Mouse (Mus musculus) kidney, adult 18-20 months (tissue): Measurements from ENCODE around the gene Nfkb2.

Source experiments
- DNase-seq: peaks from one replicate; pipeline ENCODE4 v3.0.0; 2021

The Nfkb2 gene

DNA sequence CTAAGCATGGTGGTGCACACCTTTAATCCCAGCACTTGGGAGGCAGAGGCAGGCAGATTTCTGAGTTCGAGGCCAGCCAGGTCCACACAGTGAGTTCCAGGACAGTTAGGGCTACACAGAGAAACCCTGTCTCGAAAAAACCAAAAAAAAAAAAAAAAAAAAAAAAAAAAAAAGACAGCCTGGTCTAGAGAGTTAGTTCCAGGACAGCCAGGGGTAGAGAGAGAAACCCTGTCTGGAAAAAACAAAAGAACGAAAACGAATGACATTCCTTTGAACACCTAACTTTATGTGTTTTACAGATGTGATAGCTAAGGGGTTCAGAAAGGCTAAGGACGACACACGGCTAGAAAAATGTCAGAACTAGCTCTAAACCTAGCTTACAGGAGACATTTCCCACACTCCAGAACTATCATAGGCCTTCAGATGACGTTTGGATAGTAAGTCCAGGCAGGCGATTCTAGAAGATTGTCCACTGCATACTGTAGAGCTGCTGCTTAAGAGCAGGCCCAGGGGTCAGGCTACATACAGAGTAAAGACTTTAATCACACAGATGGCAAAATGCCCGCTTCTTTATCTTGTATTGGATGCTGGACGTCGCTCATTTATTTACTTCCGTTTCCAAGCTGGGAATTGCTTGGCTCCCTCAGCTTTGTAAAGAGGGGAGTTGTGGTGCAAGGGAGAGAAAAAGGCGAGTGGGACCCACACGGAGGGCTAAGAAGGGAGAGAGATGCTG is 44.0 kb downstream of the Nfkb2 start:
- no peak for DNase-seq

GRCm38 (mm10) chr19:46348761-46349458 is 44.8 kb downstream of the Nfkb2 start:
- peak; percentile 70 for DNase-seq

DNA sequence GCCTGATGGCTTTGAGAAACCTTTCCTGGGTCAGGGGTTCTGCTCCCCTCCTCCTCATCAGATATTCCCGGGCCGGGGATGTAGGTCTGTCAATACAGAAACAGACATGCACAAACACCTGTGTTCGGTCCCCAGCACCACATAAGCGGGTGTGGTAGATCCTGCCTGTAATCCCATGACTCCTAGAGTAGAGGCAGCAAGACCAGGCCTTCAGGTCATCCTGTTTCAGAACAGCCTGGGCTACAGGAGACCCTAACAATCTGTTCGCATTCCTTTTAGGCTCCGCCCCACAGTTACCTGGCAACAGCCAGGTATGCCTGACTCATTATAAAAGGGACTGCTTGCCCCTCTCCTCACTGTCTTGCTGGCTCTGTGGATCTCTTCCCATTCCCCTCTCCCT is 45.4 kb downstream of the Nfkb2 start:
- no peak for DNase-seq

- no peak for DNase-seq
Measured at GRCm38 (mm10) chr19:46350168-46350932, 46.2 kb downstream of the Nfkb2 start, which contains the start of gene 2310034G01Rik. TSS of gene 2310034G01Rik (minus strand) at chr19:46350302.

DNA sequence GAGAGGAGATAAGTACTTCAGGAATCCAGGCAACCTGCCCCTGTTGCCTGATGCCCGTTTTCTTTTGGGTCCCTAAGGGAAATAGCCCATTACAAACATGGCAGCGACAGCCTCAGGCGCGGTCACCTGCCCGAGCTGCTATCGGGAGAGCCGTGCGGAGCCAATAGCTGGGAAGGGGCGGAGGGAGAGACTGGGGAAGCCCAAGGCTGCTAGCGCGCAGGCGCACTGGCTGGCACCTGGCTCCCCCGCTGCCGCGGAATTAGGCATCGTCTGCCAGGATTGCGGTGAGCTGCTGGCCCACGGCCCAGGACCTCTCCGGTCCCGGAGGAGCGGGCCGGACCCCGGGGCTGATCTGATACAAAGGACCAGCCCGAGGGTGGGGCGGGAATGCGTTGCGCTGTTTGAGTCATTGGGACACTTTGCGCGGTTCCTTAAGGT is 52.6 kb downstream of the Nfkb2 start:
- peak; percentile 88 for DNase-seq

GRCm38 (mm10) chr19:46357344-46358280 is 53.5 kb downstream of the Nfkb2 start:
- DNase-seq, result peak; percentile 12

GRCm38 (mm10) chr19:46358381-46358780 is 54.3 kb downstream of the Nfkb2 start:
- no peak for DNase-seq
